Mouse (Mus musculus): Measurements from ENCODE around the gene Vps37c. TPM values are rescaled to one million over a fixed set of nuclear protein-coding genes. Genes with fewer than 3 reads are reported as not detected.
A peak's percentile ranks its signal among the peaks of the same experiment; 100 is the strongest.

The Vps37c gene
- total and polyA plus RNA-seq, 2 experiments from 2014 or later = 23.0 to 42.1 TPM

DNA sequence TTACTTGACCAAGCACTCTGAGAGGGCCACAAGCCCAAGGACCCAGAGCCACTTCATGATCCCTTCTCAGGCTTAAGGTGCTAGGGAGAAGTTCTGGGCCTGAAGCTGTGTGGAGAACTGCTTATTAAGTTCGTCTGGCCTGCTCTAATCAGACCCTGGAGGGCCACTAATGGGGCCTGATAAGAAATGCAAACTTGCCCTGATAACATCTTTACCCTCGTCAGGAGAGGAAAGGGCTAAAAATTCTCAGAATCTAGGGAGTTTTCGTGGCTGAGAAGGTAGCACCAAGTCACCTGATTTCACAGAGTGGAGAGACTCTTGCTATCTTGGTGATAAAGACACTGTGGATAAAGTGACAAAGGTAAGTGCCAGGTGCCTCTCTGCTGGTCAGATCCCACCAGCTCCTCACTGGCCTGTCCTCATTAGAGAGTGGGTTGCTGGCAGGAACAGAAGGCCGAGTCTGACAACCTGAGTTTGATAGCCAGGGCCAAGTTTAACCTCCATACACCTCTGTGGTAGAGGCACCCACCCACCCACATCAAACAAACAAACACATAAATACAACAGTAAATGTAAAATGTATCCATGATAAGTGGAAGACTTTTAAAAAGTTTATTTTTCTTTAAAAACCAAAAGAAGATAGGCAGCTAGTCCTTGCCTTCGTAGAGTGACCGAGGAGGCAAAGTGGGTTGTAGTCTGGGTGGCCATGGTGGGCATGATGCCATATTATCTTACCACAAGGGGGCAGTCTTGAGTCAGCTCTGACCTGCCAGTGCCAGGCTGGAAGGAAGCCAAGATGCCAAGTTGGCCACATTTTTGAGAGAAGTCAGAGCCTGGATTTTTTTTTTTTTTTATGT lies 10.4 kb upstream of the Vps37c start, which contains the start of gene Pga5:
Gene Pga5 (minus strand): TSS at position 157 of the 857 bp plus-strand sequence.
- Histone ChIP-seq H3K36me3 (replicated peaks; ENCODE audit: control insufficient read depth, insufficient read depth, low read length) (no peaks in the 10 kb centered on the region), H3K9ac (replicated peaks; ENCODE audit: low read depth, low read length) (no peak within 1 kb of the TSS), H3K27ac (ENCODE audit: low read depth) (no peak within 1 kb of the TSS), H3K9me3 (replicated peaks; ENCODE audit: control insufficient read depth, low read length) (no peaks in the 10 kb centered on the region), H3K4me3 (ENCODE audit: low read depth, low read length) (no peak within 1 kb of the TSS), H3K4me1 (ENCODE audit: control insufficient read depth, insufficient read depth) (no peaks in the 10 kb centered on the region), H3K27me3 (ENCODE audit: control insufficient read depth, insufficient read depth, low read length) (no peaks in the 10 kb centered on the region), H3K4me2 (ENCODE audit: low read depth, low read length) (no peak within 1 kb of the TSS)
- peak; percentile 59 for DNase-seq (ENCODE audit: low spot score)
- ATAC-seq (ENCODE audit: insufficient read depth, low read depth) = peak; percentile 35; the same call in 1 of the 2 replicates
- TF ChIP-seq CTCF (IDR thresholded peaks at IDR 0.05; ENCODE audit: low read depth) = peak; percentile 89
- TF ChIP-seq EP300 (IDR thresholded peaks at IDR 0.05; ENCODE audit: low read depth) = no peak
- WGBS = 23% methylated on average over 6 of the region's 6 CpGs

GRCm38 (mm10) chr19:10678772-10679067 lies 9.8 kb upstream of the Vps37c start:
- Histone ChIP-seq H3K9me3 (replicated peaks; ENCODE audit: control insufficient read depth, low read length) (no peaks in the 10 kb centered on the region), H3K27me3 (ENCODE audit: control insufficient read depth, insufficient read depth, low read length) (no peaks in the 10 kb centered on the region), H3K4me1 (ENCODE audit: control insufficient read depth, insufficient read depth) (no peaks in the 10 kb centered on the region), H3K9ac (replicated peaks; ENCODE audit: low read depth, low read length) (no peak overlapping the region), H3K4me2 (ENCODE audit: low read depth, low read length) (no peak overlapping the region), H3K4me3 (ENCODE audit: low read depth, low read length) (no peak overlapping the region), H3K36me3 (replicated peaks; ENCODE audit: control insufficient read depth, insufficient read depth, low read length) (no peaks in the 10 kb centered on the region), H3K27ac (ENCODE audit: low read depth) (no peak overlapping the region)
- ATAC-seq (ENCODE audit: insufficient read depth, low read depth) (0 out of 2 replicates have a peak, but pooled peaks have one; percentile 24), DNase-seq (ENCODE audit: low spot score) (no peak)
- 87% methylated on average over 1 of the region's 1 CpGs for WGBS
- TF ChIP-seq CTCF (IDR thresholded peaks at IDR 0.05; ENCODE audit: low read depth) (no peak), EP300 (IDR thresholded peaks at IDR 0.05; ENCODE audit: low read depth) (no peak)

DNA sequence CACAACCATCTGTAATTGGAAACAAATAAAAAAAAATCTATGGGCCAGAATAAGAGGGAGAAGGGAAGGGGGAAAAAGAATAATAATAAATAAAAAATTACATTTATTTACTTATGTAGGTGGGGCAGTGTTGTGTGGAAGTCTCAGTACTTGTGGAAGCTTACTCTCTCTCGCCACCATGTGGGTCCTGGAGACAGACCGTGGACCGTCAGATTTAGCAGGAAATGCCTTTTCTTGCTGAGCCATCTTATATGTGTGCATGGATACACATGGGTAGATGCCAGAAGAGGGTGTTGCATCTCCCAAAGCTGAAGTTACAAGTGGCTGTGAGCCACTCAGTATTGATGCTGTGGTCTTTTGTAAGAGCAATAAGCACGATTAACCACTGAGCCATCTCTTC lies 7.0 kb upstream of the Vps37c start:
- TF ChIP-seq EP300 (IDR thresholded peaks at IDR 0.05; ENCODE audit: low read depth) = no peak
- H3K27ac ChIP-seq (ENCODE audit: low read depth) = no peak overlapping the region
- 0 out of 2 replicates have a peak, but pooled peaks cover 3% of the 10 kb centered on the region for H3K27me3 ChIP-seq (ENCODE audit: control insufficient read depth, insufficient read depth, low read length)
- no peaks in the 10 kb centered on the region for H3K4me1 ChIP-seq (ENCODE audit: control insufficient read depth, insufficient read depth)
- no peaks in the 10 kb centered on the region for H3K9me3 ChIP-seq (replicated peaks; ENCODE audit: control insufficient read depth, low read length)
- ATAC-seq (ENCODE audit: insufficient read depth, low read depth) (no peak), DNase-seq (ENCODE audit: low spot score) (no peak)
- WGBS = 52% methylated on average over 4 of the region's 4 CpGs
- H3K4me3 ChIP-seq (ENCODE audit: low read depth, low read length) = no peak overlapping the region
- H3K36me3 ChIP-seq (replicated peaks; ENCODE audit: control insufficient read depth, insufficient read depth, low read length) = no peaks in the 10 kb centered on the region
- H3K9ac ChIP-seq (replicated peaks; ENCODE audit: low read depth, low read length) = no peak overlapping the region
- H3K4me2 ChIP-seq (ENCODE audit: low read depth, low read length) = no peak overlapping the region

- 90% methylated on average over 9 of the region's 9 CpGs for WGBS
- DNase-seq (ENCODE audit: low spot score) = no peak
- Histone ChIP-seq H3K9me3 (replicated peaks; ENCODE audit: control insufficient read depth, low read length) (no peaks in the 10 kb centered on the region), H3K4me2 (ENCODE audit: low read depth, low read length) (no peak overlapping the region), H3K27ac (ENCODE audit: low read depth) (no peak overlapping the region), H3K9ac (replicated peaks; ENCODE audit: low read depth, low read length) (no peak overlapping the region), H3K4me1 (ENCODE audit: control insufficient read depth, insufficient read depth) (peaks cover 12% of the 10 kb centered on the region), H3K4me3 (ENCODE audit: low read depth, low read length) (no peak overlapping the region), H3K36me3 (replicated peaks; ENCODE audit: control insufficient read depth, insufficient read depth, low read length) (no peaks in the 10 kb centered on the region), H3K27me3 (ENCODE audit: control insufficient read depth, insufficient read depth, low read length) (0 out of 2 replicates have a peak, but pooled peaks cover 3% of the 10 kb centered on the region)
- TF ChIP-seq CTCF (IDR thresholded peaks at IDR 0.05; ENCODE audit: low read depth) (no peak), EP300 (IDR thresholded peaks at IDR 0.05; ENCODE audit: low read depth) (no peak)
- ATAC-seq (ENCODE audit: insufficient read depth, low read depth) = no peak
Observed at GRCm38 (mm10) chr19:10685081-10685480, 3.5 kb upstream of the Vps37c start.

DNA sequence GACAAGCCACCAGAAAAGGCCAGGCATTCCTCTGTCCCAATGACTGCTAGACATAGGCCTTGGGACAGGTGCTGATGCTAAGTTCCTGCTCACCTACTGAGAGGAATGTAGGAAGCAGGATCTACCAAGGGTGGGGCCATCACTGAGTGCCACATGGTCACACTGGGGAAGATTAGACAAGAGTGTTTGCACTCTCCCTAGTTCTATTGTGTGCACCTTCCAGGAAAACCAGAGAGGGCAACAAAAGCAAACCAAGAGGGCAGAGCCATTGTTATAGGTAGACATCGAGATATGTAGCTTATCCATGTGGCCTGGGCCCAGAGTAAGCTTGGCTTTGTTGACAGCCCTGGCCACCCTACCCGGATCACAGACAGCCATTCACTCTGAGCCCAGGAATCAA lies 2.8 kb upstream of the Vps37c start:
- ATAC-seq (ENCODE audit: insufficient read depth, low read depth) (no peak), DNase-seq (ENCODE audit: low spot score) (no peak)
- Histone ChIP-seq H3K36me3 (replicated peaks; ENCODE audit: control insufficient read depth, insufficient read depth, low read length) (no peaks in the 10 kb centered on the region), H3K27ac (ENCODE audit: low read depth) (no peak overlapping the region), H3K27me3 (ENCODE audit: control insufficient read depth, insufficient read depth, low read length) (0 out of 2 replicates have a peak, but pooled peaks cover 3% of the 10 kb centered on the region), H3K4me3 (ENCODE audit: low read depth, low read length) (no peak overlapping the region), H3K9ac (replicated peaks; ENCODE audit: low read depth, low read length) (no peak overlapping the region), H3K4me1 (ENCODE audit: control insufficient read depth, insufficient read depth) (peaks cover 19% of the 10 kb centered on the region), H3K9me3 (replicated peaks; ENCODE audit: control insufficient read depth, low read length) (no peaks in the 10 kb centered on the region), H3K4me2 (ENCODE audit: low read depth, low read length) (no peak overlapping the region)
- TF ChIP-seq EP300 (IDR thresholded peaks at IDR 0.05; ENCODE audit: low read depth) = no peak
- TF ChIP-seq CTCF (IDR thresholded peaks at IDR 0.05; ENCODE audit: low read depth) = no peak
- 56% methylated on average over 2 of the region's 2 CpGs for WGBS

All from heart, postnatal 0 days (tissue).